Mouse (Mus musculus) ovary, postnatal 36 days (tissue): ENCODE results near the gene Olfr170.
"Not testable (repeated sequence)": the region's sequence is repeated elsewhere in the genome, so short reads cannot be mapped to it uniquely, and the experiment has no call there.

ENCODE experiments used
- DNase-seq: peaks from one replicate; pipeline ENCODE4 v3.0.0; 2022; ENCODE audit warnings: low spot score, mixed read lengths

Gene Olfr170

DNA sequence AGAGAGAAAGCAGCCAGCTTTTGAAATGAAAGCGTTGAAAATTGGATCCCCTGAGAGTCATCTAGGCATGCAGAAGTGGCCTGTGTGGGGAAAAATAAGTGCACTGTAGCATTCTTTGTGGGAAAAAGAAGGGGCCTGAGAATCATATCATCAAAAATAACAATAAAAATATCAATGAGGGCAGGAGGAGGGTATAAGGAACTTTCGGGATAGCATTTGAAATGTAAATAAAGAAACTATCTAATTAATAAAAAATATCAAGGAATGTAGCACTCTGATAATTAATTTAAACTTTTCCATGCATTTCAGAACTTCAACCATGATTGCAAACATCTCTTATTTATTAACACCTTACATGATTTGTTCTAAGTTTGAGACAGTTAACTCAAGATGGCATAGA lies at the start of gene Olfr170:
TSS of gene Olfr170 (minus strand) at position 101 of the 400 bp plus-strand sequence.
- DNase-seq = not testable (repeated sequence)

DNA sequence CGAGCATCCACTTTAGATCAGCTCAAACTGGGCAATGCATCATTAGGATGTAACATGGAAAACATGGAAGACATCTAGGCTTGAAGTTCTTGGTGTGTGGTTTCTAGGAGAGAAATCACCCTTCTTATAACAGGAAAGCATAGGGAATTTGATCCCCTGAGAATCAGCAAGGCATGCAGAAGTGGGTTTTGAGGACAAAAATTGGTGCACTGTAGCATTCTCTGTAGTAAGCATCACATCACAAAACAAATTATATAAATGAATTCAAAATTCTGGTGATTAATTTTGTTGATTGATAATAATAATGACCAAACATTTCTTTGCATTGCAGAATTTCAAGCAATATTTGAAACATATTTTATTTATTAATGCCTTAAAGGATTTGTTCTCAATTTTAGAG lies 18.1 kb upstream of the Olfr170 start, which contains the start of gene Olfr171:
TSS of gene Olfr171 (minus strand) at position 101 of the 400 bp plus-strand sequence.
- DNase-seq = no peak

DNA sequence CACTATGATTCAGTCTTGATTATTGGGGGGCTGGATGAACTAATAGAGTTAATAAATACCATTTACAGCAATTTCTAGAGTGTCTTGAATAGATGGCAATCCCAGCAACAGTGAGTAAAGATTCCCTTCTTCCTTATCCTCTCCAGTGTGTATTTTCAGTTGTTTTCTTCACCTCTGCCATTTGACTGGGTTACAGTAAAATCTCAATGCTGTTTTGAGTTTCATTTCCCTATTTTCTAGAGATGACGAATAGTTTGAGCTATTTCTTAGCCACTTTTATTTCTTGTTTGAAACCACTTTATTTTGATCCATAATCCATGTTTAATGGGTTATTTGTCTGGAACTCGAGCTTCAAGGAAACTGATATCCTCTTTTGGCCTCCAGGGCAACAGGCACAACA lies 8.5 kb downstream of the Olfr170 start:
- DNase-seq = no peak

- not testable (repeated sequence) for DNase-seq
These were observed 40.0 kb downstream of the Olfr170 start, which contains the start of gene Olfr169 for GRCm38 (mm10) chr16:19571709-19572108. Olfr169 (minus strand) TSS chr16:19571809.
